Mouse (Mus musculus) neutrophil, adult 59 days (primary cell): ENCODE data around the gene Otud7a. TPM values are rescaled to one million over a fixed set of nuclear protein-coding genes. Genes with fewer than 3 reads are reported as not detected.

Source experiments
- total RNA-seq, 2 experiments: library from RNA; stranded (reverse); gene quantifications; 1 replicate in 1 of 2; 2 replicates in 1 of 2; pipeline ENCODE4 v1.2.4; 2023

Otud7a gene
- not detected for total RNA-seq

GRCm38 (mm10) chr7:63444484-63445345 is at the start of gene Otud7a:
Otud7a (plus strand) TSS chr7:63444751.

Other genes starting within 250 kb of the Otud7a start
- gene Chrna7, start 232.2 kb upstream of the Otud7a start, total RNA-seq, result not detected